Mouse (Mus musculus): ENCODE results near the gene Cwh43.

Cwh43 gene

DNA sequence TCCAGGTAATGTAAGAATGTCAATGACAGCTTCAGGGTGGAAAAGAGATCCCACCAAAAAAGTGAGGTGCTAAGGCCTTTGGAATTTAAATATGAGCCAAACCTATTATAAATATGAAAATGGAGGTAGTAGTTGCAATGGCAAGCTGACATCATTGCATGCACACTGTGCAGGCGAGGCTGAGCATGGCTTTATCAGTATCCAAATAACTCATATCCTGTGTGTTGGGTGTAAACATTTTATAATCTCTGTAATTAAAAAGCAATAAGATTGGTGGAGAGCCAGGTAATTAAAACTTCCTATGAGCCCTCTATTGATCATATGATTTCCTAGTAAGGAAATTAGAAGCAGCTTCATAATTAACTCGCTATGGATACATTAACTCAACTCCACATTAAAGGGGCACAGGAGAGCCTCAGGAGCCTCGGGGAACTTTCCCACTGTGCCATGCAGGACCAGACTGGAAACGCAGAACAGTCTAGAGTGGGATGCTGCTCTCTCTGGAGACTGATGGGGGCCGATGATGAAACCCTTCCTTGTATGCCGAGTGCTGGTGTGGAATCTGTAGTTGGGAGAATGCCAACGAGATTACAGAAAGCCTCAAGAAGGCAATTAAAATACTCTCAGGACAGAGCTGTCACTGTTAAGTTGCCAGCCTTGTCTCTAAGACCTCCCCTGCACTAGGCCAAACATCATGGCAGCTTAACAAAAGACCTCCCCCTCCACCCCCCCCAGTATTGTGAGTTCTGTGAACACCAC, 5.9 kb upstream of the Cwh43 start:
- DNase-seq (ENCODE audit: low read depth), result no peak

DNA sequence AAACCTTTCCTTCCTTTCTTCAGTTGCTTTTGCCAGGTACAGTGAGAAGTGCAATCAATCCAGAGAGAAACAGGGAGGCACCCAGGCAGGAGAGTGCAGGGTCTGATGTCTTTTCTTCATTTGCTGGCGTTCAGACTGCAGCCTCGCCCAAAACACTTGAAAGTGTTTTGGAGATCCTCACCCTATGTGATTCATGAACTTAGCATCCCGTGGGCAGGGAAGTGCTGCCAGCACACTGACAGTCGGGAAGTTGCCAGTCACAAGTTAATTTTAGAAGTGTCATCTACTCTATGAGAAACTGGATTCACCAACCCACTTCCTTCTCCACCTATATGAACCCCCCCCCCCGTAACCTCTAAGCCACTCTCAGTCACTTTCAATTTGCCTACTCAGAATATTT, 4.5 kb upstream of the Cwh43 start:
- DNase-seq (ENCODE audit: low read depth), result peak; percentile 53

DNA sequence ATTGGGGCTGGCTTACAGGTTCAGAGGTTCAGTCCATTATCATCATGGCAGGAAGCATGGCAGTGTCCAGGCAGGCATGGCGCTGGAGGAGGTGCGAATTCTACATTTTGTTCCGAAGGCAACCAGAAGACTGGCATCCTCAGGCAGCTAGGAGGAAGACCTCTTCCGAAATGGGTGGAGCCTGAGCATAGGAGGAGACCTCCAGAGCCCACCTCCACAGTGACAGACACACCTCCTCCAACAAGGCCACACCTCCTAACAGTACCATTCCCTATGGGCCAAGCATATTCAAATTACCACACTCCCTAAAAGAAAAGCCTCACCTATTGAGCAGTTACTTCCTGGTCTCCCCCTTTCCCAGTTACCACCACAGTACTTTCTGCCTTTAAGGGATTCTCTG, 3.0 kb upstream of the Cwh43 start:
- no peak for DNase-seq (ENCODE audit: low read depth)

DNA sequence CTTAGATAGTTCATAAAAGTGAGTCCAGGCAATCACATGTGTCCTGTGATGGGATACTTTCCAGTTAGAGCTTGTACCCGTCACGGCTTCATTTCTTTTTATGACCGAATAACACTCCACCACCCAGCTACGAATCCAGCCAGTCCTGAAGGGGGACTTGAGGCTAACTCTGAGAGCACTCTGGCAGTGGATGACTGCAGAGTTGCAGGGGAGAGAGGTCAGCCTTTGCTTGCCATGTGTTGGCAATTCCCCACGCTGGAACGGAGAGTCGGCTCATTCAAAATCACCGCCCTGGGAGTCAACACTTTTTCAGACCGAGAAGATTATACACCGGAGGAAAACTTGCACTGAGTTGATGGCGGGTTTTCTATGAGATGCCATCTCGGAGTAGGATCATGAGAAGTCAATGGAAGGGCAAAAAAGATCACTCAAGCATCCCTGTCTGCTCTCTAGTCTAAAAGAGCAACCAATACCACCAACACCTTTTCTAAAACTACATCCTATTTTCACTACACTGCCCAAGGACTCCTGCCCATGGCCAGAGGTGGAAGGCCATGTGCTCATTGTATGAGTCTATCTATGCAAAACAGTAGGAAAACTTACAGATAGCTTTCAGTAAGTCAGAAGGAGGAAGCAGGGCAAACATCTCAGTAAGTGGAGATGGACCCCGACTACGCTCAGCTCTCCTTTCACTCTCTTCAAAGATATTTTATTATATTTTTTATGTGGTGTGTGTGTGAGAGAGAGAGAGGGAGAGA, 2.4 kb upstream of the Cwh43 start:
- DNase-seq (ENCODE audit: low read depth), result no peak

DNA sequence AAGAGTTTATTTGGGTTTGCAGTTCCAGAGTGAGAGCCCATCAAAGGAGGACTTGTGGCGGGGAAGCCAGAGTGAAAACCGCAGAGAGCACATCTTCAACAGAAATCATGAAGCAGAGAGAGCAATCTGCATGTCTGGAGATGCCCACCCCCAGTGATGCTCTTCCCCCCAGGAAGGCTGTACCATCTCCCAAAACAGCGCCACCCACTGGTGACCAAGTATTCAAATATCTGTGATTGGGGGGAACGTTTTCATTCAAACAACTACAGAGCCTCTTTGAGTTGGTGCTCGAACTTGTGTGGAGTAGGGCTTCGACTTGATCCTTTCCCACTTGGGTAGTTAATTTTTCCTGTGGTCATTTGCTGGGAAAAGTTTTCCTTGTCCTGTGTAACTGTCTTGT, 1.1 kb upstream of the Cwh43 start:
- no peak for DNase-seq (ENCODE audit: low read depth)

DNA sequence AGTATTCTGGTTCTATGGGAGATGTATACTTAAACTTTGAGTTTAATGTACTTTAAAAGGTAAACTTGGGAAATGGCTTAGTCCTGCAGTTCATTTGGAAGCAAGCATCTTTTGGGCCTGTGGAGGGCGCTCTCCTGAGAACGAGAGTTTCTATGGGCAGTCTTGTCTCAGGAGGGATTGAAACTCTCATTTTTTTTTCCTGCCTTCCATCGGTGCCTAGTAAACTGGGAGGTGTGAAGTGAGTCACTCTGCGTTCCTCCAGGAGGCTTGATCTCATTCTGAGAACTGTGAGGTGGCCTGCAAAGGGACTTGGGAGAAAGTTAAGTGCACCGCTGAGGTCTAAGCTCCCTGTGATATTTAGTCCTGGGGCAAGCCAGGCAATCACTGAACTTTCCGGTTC, 986 bp downstream of the Cwh43 start:
- DNase-seq (ENCODE audit: low read depth), result no peak

DNA sequence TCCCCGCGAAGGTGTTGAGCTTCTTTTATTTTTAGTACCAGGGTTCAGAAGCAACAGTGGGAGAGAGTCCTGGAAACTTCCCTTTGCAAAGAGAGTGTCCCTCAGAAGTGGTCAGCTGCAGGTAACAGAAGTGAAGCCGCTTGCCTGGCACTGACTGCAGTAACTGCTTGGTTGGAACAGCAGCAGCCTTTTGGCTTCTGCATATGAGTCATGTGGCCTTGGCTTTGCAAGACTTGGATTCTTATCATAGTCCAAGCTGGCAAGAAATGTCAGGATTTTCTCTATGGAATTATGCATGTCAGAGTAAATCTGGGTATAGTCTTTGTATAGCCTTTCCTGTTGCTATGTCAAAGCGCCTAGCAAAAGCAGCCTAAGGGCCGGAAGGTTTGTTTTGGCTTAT, 4.1 kb downstream of the Cwh43 start:
- no peak for DNase-seq (ENCODE audit: low read depth)

DNA sequence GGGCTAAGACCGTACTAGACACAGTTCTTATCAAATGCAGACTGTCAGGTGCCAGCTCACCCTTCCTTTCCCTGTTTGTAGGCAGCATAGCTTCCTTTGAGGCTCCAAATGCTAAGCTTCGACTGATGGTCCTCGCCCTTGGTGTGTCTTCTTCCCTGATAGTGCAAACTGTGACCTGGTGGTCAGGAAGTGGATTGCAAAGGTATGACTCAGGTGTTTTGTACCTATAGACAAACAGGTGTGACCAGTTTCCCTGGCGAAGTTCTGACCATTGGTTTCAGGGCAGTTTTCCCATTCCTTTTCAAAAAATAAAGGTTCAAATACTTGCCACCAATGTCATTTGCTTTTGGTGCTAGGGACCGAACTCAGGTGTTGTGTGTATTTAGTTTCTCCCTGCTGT, 5.9 kb downstream of the Cwh43 start:
- no peak for DNase-seq (ENCODE audit: low read depth)

DNA sequence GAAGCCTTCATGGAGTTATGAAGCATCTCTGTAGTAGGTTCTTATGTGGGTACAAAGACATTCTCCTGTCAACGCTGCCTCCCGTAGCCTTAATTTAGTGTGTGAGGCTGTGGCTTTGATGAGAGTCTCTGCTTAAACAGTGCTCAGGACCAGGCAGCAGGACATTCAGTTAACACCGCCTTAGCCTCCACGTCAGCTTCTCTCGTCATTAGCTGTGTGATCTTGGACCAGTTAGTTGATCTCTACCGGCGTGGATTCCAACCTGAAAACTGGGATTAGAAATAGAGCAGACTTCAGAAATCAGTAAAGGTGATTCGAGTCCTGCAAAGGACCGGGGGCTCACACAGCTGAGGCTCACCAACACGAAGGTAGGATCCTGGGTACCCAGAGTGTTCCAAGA, 8.3 kb downstream of the Cwh43 start:
- no peak for DNase-seq (ENCODE audit: low read depth)

DNA sequence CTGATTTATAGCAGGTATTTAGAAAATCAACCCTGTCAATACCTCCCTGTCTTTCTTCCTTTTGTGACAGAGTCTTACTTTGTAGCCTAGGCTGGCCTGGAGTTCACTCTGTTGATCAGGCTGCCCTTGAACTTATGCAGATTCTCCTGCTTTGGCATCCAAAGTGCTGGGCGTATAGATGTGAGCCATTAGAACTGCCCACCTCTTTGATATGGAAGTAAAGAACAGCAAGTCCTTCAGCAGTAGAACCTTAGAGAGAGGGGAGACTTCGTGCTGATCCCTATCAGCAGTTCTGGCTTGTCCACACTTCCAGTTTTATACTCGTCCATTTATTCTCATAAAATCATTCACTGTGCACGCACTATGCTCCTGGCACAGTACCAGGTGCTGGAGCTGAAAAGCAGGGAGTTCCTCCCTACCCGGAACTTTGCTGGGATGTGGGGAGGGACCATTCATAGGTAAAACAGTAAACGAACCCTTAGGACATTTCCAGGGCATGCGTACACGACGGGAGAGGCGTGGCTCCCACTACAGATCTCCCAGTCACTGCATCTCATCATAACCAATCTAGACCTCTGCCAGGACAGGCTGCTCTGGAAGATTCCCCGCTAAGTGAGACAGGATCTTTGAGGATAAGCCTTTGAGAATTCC, 13.3 kb downstream of the Cwh43 start:
- DNase-seq (ENCODE audit: low read depth), result no peak

DNA sequence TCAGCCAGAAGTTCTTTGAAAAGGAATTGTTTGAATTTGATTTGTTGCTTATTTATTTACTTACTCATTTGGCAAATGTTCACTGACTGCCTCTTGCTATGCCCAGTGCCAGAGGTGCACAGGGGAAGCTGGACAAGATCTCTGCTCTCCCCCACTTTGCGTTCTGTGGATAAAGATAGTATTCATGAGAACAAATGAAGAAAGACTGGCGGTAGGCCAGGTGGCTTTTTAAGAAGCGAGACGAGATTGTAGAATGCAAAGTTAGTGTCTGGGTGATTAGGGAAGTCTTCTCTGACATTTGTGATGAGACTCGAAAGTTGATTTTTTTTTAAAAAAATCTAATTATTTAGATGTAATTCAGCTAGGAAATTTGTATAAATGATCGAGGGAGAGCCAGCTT, 20.9 kb downstream of the Cwh43 start:
- DNase-seq (ENCODE audit: low read depth), result no peak

DNA sequence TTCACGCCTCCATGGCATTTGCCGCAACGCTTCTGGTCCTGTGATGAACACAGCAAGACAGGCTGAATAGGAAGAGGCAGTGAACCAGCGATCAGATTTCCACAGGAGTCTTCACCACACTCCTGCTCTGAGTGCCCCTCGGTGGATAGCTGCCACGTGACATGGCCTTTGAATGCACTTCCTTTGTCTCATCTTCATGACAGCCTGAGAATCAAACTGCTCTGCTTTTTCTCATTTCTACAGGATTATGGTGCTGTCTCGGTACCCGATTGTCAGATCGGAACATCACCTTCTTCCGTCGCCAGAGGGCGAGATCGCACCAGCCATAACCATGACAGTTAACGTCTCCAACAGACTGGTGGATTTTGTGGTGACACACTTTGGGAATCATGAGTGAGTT, 25.7 kb downstream of the Cwh43 start:
- peak; percentile 27 for DNase-seq (ENCODE audit: low read depth)

DNA sequence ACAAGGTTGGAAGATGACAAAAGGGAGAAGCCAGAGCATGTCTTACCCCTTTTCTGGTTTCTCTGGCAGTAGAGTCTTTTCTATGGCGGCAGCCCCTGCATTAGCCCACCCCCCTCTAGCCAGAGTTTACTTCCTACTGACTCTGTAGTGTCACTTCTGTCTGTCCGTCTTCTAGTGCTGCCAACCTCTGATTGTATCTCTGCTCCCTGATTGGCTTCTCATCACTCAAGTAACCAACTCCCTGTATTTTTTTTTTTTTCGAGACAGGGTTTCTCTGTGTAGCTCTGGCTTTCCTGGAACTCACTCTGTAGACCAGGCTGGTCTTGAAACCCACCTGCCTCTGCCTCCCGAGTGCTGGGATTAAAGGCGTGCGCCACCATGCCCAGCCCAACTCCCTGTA, 26.9 kb downstream of the Cwh43 start:
- DNase-seq (ENCODE audit: low read depth), result no peak

DNA sequence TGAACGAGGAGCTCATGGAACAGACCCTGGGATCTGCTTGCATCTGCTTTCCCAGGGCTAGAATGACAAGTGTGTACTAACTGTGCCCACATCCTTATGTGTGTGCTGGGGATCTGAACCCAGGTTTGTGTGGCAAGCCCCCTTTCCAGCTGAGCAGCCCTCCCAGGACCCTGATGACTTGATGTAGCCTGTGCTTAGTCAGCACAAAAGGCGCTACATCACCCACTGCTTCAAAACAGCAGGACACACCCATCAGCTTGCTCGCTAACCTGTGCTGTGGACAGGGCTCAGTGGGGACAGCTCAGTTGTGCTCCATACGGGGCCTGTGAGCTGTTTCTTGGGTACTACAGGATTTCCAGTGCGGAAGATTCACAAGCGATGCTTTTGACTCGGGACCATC, 28.9 kb downstream of the Cwh43 start:
- no peak for DNase-seq (ENCODE audit: low read depth)

DNA sequence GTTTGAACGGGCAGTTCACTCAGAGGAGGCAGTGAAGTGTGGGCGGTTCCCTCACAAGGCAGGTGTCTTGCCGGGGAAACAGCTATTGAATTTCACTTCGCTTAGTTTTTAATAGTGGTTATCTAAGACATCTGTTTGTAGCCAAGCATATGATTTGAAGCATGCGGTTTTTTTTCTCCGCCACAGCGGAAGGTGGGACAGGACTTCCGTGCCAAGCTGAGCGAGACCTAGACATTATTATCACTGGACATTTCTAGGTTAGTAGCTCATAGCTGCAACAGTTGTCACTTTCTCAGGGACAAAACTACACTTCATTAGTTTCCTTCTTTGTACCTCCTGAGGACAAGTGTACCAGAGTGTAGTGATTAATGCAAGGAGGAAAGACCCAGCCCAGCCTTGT, 36.3 kb downstream of the Cwh43 start:
- DNase-seq (ENCODE audit: low read depth), result no peak

DNA sequence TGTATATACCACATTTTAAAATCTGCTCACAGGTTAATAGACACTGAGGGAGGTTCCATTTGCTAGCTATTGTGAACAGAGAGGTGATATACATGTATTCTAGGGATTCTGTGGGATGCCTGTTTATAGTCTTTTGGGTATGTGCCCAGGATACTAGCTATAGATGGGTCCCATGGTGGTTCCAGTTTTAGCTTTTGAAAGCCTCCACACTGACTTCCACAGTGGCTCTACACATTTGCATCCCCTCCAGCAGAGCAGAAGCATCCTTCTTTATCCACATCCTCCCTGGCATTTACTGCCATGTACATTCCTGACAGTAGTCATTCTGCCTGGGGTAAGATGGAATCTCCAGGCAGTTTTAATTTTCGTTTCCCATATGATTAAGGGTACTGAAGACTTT, 44.4 kb downstream of the Cwh43 start:
- no peak for DNase-seq (ENCODE audit: low read depth)

DNA sequence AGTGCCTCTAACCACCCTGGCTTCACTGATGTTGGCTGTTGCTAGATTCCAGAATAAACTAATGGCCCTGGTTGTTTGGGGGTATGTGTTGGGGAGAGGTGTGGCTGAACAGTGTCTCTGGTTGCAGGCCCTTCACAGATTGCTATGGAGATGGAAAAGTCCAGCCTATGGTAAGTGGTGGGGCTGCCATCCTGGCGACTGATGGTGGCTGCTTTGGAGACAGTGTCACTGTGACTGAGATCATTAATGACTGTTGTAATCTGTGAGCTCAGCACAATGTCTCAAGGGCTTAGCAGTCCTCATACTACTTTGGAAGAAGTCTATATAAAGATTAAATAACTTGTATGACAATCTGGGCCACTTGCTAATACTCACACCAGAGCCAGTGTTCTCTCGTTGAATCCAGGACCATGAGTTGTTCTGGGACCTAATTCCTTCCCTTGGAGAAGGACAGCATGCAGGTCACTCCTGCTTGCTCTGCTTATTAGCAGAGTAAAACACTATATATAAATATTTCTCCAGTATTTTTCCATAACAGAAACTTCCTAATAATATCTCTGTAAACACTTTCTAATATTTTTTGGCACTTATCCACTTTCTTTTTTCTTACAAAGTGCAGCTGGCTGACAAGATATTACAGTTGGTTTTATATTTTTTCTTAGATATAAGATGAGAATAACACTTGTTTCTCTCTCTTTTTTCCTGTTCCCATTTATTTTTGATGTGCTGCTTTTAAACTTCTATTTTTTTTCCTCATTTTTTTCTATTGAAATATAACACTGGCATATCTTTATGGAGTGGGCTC, 48.8 kb downstream of the Cwh43 start:
- no peak for DNase-seq (ENCODE audit: low read depth)

DNA sequence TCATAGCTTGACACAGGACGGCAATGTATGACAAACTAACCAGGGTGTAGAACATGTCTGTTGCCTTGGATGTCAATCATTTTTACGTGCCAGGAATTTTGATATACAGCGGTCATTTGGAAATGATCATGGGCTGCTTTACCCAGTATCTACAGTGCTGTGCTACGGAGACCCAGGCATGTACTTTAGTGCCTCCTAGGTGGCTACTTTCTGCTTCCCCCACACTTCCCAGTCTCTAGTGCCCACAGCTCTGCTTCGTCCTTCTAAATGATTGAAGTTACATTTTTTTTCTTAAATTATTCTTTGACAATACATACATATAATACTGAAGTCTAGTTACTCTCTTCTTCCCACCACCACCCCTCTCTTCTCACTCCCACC, 49.4 kb downstream of the Cwh43 start:
- DNase-seq (ENCODE audit: low read depth), result no peak

DNA sequence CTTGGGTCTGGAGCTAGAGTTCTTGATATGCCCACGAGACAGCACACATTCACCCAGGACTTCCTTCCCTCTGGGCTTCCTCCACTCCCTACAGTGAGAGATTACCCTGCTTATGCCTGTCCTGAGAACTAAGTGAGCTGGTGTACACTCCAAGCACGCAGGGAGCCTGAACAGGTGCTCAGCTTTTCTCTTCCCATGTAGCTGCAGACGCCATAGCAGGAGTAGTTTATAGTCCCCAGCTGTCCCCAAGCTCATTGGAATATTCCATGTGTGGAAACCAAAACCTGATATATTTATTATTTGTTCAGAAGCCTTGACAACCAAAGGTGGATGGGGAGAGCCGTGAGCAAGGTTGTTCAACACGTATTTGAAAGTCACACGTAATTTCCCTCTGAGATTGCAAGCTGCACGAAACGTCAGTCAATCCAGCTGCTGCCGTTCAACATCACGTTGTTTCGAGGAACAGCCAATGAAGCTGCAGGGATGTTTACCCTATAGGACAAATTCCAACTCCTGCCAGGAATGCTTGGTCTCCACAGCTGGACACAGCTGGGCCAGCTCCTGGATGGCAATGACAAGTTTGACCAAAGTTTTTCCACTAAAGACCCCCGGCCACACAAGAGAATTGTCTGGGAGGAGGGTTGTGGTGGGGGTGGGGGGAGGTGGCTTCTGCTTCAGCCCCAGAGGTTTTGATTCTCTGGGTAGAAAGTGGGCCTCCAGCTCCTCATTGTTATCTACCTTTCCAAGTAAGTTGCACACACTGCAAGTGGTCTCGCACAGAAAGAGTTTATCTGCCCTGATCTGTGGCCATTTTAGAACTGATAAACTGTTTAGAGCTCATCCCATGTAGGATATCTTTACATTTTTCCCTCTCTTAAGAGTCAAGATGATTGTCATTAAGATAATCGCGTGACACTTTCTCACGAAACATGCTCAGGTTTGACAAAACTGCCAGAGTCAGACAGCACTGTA, 62.9 kb downstream of the Cwh43 start:
- DNase-seq (ENCODE audit: low read depth), result no peak

DNA sequence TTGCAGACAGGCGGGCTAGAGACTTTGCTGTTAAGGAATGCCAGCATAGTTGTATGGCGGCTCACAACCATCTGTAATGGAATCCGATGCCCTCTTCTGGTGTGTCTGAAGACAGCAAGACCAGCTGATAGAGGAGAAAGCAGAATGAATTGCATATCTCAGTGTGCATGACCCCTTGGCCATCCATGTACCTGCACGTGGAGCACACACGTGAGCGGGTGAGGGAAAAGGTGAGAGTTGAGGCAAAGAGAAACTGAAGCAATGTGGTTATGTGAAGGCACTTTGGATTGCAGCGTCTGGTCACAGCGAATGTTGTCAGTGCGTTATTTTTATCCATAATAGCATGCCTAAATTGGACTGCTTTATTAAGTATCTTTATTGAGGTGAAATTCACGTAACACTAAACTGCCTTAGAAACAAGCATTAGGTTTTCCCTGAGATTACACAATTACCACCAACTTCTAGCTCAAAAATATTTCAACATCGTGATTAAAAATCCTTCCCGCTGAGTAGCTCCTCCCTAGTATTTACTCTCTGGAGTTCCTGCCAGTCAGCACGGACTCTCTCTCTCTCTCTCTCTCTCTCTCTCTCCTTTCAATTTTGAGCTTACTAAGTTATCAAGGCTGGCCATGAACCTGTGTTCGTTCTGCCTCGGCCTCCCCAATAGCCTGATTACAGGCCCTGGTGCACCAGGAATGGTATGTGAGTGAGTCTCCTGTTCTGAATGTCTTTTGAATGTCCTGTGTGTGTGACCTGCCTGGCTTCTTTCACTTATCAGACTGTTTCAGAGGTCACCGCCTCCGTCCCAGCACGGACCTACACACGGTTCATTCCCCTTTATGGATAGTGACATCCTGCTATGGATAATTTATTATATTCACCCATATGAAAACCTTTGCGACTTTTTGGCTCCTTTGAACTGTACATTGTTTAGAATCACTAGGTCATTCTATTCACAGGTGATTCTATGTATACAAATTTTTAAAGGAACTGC, 68.8 kb downstream of the Cwh43 start:
- no peak for DNase-seq (ENCODE audit: low read depth)

Data from fibroblast of lung, adult 2 months (primary cell).